Mouse (Mus musculus) thymus, postnatal 10 days (tissue): ENCODE data around the gene Riok1.
A peak's percentile ranks its signal among the peaks of the same experiment; 100 is the strongest.

Experiments used
- DNase-seq, 2 experiments: peaks; one replicate each; pipeline ENCODE4 v3.0.0; 2021; ENCODE audit warnings: low spot score in 2 of 2

Gene Riok1

GRCm38 (mm10) chr13:38036343-38037043 is at the start of gene Riok1:
Gene Riok1, plus strand, starts transcription at chr13:38036995.
- peak; percentile 4 to 11 for DNase-seq

DNA sequence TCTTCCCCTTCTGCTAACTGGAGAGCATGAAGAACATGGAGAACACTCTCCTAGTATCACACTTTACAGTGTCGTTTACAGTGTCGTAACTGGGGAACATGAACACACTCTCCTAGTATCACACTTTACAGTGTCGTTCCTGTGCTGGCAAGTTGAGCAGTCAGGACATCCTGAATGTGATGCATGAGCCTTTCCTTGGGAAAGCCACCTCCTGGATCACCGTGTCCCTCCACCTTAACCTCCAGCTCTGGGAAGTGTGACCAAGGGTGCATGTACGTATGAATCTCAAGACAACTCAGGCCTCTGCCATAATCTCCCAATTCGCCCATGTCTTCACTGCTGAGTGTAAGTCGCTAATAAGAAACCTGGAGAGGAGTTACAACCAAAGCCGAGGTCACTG is 47.1 kb upstream of the Riok1 start:
- no peak for DNase-seq

DNA sequence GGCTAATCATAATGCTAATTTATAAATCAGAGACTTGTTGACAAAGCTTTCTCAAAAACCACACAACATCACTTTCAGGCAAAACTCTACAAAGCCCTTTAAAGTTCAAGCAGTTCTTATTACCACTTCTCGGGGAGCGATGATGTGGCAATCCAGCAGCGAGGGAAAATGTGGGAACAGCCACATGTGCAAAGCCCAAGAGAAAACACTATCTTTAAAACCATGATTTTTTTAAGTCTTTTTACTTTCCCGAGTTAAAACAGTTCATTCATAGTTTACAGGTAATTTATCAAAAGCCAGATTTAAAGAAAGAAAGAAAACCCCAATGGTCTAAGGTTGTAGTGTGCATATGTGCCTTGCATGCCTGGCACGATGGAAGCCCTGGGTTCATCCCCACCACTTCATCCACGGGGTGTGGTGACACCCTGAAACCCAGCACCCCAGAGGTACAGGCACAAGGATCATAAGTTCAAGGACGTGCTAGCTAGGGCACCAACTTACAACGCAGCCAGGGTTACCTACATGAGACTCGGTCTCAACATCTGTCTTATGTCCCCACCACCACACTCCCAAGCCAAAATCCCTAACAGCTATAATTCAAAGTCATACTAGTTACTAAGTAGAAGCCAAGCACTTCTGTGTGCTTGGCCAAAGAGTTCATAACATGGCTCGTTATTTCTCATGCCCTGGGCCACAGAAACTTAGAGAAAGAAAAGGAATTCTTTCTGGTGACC is 44.0 kb upstream of the Riok1 start:
- no peak for DNase-seq

- DNase-seq = no peak
Observed at GRCm38 (mm10) chr13:37993376-37993703, 43.5 kb upstream of the Riok1 start.

DNA sequence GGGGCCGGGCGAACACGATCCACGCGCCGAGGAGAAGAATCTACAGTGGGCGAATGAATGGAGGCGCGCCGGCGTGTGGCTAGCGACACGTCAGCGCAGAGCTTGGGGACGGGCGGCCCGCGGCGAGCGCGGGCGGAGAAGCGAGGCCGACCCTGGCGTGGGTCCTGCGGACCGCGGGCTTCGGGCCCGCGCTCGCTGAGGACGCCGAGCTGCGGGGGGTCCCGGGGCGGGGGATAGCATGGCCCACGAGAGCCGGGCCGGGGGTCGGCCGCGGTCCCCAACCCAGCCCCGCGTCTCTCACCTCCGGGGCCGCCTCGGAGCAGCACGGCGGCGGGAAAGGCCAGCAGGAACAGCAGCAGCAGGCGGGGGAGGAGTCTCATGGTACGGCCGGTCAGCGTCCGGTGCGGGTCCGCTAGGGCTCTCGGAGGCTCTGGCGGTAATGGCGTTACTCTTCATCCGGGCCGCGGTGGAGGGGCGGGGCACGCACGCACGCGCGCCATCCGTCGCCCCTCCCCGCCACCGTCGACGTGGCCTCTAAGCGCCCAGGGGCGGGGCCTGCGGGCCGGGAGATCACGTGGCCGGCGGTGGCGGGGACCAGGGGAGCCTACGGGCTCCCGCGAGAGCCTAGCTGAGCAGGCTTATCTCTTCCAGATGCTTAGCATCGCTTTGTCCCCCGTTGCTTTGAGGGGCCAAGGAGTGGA is 42.9 kb upstream of the Riok1 start, which contains the start of gene Ssr1:
Gene Ssr1, minus strand, starts transcription at position 514 of the 701 bp plus-strand sequence.
- DNase-seq = peak; percentile 92 to 95

DNA sequence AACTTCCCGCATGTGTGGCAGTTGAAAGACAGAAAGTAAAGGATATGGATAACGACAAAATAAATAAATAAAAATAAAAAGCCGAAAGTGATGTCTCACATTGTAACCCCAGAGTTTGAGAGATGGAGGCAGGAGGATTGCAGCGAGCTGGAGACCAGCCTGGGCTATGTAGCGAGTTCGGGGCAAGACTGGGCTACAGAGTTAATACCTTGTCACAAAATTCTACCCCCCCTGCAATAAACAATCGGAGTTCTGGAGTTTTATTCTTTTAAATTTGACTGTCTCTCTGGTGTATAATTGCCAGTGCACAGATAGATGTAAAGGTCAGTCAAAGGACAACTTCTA is 42.4 kb upstream of the Riok1 start:
- no peak for DNase-seq

DNA sequence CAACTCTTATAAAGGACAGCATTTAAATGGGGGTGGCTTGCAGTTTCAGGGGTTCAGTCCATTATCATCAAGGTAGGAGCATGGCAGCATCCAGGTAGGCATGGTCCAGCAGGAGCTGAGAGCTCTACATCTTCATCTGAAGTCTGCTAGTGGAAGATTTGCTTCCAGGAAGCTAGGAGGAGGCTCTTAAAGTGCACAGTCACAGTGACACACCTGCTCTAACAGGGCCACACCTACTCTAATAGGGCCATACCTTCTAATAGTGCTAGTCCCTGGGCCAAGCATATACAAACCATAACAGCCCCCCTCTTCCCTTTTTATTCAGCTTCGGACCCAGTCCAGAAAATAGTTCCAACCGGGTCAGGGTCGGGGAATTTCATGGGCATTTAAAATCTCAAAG is 37.1 kb upstream of the Riok1 start:
- DNase-seq = no peak

DNA sequence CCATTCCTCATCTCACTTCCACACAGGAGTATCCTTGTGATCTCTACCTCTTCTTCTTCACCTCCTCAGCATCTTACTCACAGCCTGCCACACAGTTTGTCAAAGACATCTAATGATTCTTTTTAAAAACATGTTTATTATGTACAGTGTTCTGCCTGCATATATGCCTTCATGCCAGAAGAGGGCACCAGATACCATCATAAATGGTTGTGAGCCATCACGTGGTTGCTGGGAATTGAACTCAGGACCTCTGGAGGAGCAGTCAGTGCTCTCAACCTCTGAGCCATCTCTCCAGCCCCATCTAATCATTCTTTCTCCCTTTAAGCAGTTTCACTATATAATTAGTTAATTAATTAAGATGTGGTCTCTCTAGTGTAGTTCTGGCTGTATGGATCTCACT is 34.3 kb upstream of the Riok1 start:
- DNase-seq = no peak

DNA sequence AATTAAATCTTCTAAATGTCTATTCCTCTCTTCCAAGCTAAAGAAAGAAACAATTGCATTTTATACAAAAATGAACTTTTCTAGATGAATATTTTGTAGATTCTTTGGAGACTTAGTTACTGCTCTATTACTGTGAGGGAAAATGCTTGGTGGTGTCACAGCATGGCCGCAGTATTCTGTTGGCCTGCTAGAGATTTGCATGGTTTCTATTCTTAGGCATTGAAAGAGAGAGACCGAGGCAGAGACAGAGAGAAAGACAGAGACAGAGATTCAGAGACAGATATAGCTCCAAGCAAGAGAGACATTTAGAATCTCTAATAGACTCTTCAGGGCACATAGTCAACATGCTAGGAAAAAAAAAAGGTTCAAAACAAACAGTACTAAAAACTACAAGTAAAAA is 28.8 kb upstream of the Riok1 start:
- no peak for DNase-seq

GRCm38 (mm10) chr13:38009721-38010408 is 26.9 kb upstream of the Riok1 start:
- no peak for DNase-seq

DNA sequence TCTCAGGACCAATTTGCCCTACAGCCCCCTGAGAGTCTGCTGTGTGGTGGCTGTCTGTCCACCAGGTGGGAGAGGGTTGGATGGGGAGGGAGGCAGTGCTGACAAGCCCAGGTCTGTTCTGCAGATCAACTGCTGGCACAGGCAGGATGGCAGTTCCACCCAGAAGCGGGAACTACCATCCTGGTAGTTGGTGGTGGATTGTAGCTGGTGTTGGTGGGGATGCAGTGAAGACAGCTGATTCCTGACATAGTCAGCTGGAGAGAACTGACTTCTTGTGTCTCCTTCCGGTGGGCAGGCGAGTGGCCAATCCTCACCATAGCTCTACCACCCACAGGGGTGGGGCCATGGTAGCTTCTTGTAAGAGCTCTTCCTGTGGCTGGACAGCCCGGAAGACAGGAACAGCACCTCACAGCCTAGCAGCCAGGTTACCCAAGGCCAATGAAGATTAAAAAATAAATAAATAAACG is 26.3 kb upstream of the Riok1 start:
- DNase-seq = no peak

DNA sequence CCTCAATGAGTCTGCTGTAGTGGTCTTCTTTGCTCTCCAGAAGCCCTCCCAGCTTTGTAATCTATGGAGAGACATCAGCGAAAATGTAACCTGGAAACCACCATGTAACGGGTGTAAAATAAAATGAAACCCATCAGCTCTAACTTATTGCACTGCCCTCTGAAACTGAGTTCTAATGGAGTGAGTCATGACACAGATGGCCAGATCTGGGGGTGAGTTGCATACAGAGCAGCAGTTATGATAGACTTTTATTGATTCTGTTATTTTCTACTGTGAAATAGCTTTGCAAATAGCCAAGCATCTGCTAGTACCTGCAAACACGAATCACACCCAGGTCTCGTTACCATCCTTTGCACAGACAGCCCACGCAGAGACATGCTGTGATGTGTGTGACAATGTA is 24.4 kb upstream of the Riok1 start:
- no peak for DNase-seq

DNA sequence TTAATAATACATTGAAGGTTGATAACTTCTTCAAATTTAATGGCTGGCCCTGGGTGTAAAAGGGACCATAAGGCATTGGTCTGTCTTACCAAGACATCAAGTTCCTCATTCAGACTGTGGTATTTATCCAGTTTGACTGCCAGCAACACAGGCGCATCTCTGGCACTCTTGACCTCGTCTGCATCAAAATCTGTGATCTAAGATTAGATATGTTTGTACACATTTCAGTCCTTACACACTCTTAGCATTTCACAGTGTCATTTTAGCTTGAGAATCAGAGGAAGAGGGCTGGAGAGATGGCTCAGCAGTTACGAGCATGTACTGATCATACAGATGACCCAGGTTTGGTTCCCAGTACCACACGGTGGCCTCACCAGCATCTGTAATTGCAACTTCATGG is 21.2 kb upstream of the Riok1 start:
- no peak for DNase-seq

DNA sequence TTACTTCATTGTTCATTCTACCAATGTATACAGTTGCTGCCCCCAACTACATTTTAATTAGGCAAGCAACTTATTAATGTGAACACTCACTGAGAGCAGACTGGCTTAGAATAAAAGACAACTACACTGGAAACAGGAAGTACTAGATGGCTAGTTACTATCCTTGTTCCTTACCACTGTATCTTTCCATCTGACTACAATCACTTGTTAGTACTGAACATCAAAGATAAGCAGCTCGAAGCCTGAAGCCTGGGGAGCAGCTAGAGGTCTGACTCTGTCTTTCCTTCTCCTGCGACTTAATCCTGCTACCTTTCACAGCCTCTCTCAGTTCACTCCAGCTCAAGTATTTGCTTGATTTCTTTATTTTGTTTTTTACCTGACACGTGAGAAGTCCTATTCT is 18.0 kb upstream of the Riok1 start:
- DNase-seq = no peak

GRCm38 (mm10) chr13:38025874-38026273 is 10.9 kb upstream of the Riok1 start:
- DNase-seq = peak in 1 of 2 experiments; percentile 12

- no peak for DNase-seq
Observed at GRCm38 (mm10) chr13:38027618-38028248, 9.1 kb upstream of the Riok1 start.

GRCm38 (mm10) chr13:38028407-38028806 is 8.4 kb upstream of the Riok1 start:
- DNase-seq = no peak

DNA sequence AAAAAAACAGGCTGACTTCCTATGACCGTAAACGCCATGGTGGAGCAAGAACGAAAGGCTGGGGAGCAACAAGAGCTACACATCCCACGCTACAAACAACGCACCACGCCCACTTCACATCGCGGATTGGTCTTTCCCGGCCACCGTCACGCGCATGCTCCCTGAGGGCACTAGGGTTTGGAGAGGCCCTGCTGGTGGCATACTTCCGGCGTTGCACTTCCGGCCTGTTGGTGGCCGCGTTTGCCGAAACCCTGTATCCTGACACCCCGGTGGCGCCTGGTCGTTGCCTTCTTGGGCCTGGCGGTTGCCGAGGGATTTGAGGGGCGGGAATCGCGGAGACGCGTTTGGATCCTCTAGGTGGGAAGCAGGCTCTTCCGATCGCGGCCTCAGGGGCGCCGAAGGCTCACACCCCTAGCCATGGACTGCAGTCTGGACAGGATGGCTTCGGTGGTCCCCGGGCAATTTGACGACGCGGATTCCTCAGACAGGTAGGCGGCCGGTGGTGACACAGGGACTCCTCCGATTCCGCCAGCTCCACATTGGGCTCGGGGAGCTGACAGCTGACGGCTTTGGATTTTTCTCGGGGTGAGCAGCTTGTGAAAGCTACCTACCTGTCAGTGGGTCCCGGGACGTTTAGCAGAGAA is 371 bp downstream of the Riok1 start, which contains the start of gene Cage1:
Gene Cage1, minus strand, starts transcription at position 26 of the 644 bp plus-strand sequence.
- DNase-seq = peak; percentile 94 to 96

- no peak for DNase-seq
Observed at GRCm38 (mm10) chr13:38037811-38038210, 1.0 kb downstream of the Riok1 start.

GRCm38 (mm10) chr13:38049888-38050287 is 13.1 kb downstream of the Riok1 start:
- no peak for DNase-seq

- no peak for DNase-seq
Observed at GRCm38 (mm10) chr13:38062678-38063077, 25.9 kb downstream of the Riok1 start.
